Mouse (Mus musculus) embryonic fibroblast, embryonic 13.5 days (primary cell): ENCODE measurements at regions not wholly inside any gene's neighbourhood (a gene's known extent, or its start where the extent isn't known, plus 50 kb on each side); places are given as distances from the start of the nearest gene placed in this dataset.

Experiments used
- CTCF ChIP-seq: IDR thresholded peaks from 2 replicates; pipeline ENCODE4 v1.5.1; 2011; ENCODE audit warnings: mild to moderate bottlenecking, control low read depth, low read length, moderate library complexity, borderline replicate concordance; ENCODE audit not compliant: insufficient read depth
- POLR2A ChIP-seq: IDR thresholded peaks from 2 replicates; pipeline ENCODE4 v1.6.1; 2011; ENCODE audit warnings: low read depth, mild to moderate bottlenecking, control low read depth, low read length, moderate library complexity

GRCm38 (mm10) chr14:76731096-76731986 lies 174.7 kb upstream of the Serp2 start:
- TF ChIP-seq CTCF (no peak), POLR2A (no peak)
